Mouse (Mus musculus) ES-E14 (cell line): ENCODE measurements around the gene Mlh3.

ENCODE experiments used
- HCFC1 ChIP-seq: IDR thresholded peaks from 2 replicates; pipeline ENCODE4 v1.6.1; 2012; ENCODE audit warnings: low read length, inconsistent platforms, borderline replicate concordance; ENCODE audit not compliant: insufficient read depth
- MAFK ChIP-seq: IDR thresholded peaks from 2 replicates; pipeline ENCODE4 v1.6.1; 2014; ENCODE audit warnings: mild to moderate bottlenecking, low read depth, low read length, inconsistent platforms; ENCODE audit not compliant: insufficient read depth
- ZC3H11A ChIP-seq: IDR thresholded peaks from 2 replicates; pipeline ENCODE4 v1.6.1; 2012; ENCODE audit warnings: low read depth, mild to moderate bottlenecking, inconsistent platforms, low read length, borderline replicate concordance
- ZNF384 ChIP-seq: IDR thresholded peaks from 2 replicates; pipeline ENCODE4 v1.6.1; 2012; ENCODE audit warnings: low read depth, low read length, inconsistent platforms

DNA sequence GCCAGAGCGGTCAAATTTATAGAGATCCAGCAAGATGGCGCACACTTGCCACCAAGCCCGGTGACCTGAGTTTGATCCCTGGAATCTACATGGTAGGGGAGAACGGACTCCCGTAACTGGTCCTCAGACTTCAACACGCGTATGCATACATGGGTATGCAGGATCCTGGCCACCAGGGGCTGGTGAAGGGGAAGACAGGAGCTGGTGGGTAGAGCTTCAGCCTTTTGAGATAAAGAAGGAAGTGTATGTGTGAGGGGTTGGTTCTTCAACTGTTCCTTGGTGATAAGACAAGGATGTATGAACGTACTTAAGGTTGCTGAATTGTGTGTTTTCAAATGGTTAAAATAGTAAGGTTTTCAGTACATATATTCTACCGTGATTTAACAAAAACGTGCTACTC is 8.5 kb upstream of the Mlh3 start:
- TF ChIP-seq ZC3H11A: no peak
- TF ChIP-seq HCFC1: no peak
- TF ChIP-seq MAFK: no peak
- TF ChIP-seq ZNF384: no peak
